Mouse (Mus musculus) megakaryocyte, embryonic 14.5 days (primary cell): ENCODE results near the gene Col4a1.

ENCODE experiments used
- FLI1 ChIP-seq: IDR thresholded peaks from 2 replicates; pipeline ENCODE4 v1.6.1; 2012; ENCODE audit warnings: low read length, inconsistent platforms, mixed read lengths
- GATA1 ChIP-seq: IDR thresholded peaks from 3 replicates; pipeline ENCODE4 v1.6.1; 2012; ENCODE audit warnings: mixed read lengths, low read length, inconsistent platforms, borderline replicate concordance

DNA sequence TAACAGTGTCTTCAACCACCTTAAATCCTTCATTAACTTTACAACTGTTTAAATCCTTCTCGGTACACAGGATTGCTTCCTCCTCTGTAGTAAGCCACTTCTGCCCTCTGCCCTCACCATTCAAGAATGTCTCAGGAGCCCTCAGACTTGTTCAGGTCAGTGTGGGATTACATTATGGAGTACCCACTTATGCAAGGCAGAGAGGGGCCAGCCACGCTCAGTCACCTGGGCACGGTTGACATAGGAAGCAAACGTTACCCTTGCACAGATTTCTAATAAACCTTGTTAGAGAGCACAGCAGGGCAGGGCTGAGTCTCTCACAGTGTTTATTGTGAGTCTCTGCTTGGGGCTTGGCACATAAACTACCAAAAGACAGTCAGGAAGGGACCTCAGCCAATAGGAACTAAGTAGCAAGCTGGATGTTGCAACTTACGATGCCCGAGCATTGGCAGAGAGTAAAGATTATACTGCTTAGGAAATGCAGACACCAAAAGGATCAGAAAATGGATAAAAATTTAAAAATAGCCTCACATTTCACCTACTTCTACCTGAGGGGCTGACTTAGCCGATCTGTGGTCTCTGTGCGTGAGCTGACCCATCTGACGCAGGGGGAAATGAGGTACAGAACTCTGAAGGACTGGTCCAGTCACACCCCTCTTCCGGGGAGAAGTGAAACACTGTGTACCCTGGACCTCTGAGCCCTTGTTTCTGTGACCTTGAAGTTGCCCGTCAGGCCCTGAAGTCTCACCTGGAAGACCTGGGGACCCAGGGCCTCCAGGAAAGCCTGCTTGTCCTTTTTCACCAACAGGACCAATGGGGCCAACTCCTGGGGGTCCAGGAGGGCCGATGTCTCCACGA is 86.8 kb downstream of the Col4a1 start:
- no peak for TF ChIP-seq GATA1
- TF ChIP-seq FLI1, result no peak
